Mouse (Mus musculus): ENCODE results near the gene Tnk2. TPM values are rescaled to one million over a fixed set of nuclear protein-coding genes. Genes with fewer than 3 reads are reported as not detected.

Gene Tnk2
- polyA plus RNA-seq, 1 experiment from 2014 or later, result 24.2 TPM

Other genes starting within 250 kb of the Tnk2 start
- not detected in 2 replicates for gene Tm4sf19, start 243.4 kb upstream of the Tnk2 start, polyA plus RNA-seq (2015; fragmentation: Nextera tagmentation; extraction: Ambion mirVana)
- gene Tctex1d2, start 224.2 kb upstream of the Tnk2 start, polyA plus RNA-seq (2015; fragmentation: Nextera tagmentation; extraction: Ambion mirVana), result 34.8 and 35.4 TPM in 2 replicates
- 49.8 and 55.1 TPM in 2 replicates for gene Pcyt1a, start 213.0 kb upstream of the Tnk2 start, polyA plus RNA-seq (2015; fragmentation: Nextera tagmentation; extraction: Ambion mirVana)
- gene Slc51a, start 156.0 kb upstream of the Tnk2 start, polyA plus RNA-seq (2015; fragmentation: Nextera tagmentation; extraction: Ambion mirVana), result 0.20 and 0.50 TPM in 2 replicates
- gene Zdhhc19, start 147.6 kb upstream of the Tnk2 start, polyA plus RNA-seq (2015; fragmentation: Nextera tagmentation; extraction: Ambion mirVana), result not detected in 2 replicates
- gene Tfrc, start 35.0 kb upstream of the Tnk2 start, polyA plus RNA-seq (2015; fragmentation: Nextera tagmentation; extraction: Ambion mirVana), result 33.0 and 35.6 TPM in 2 replicates
- not detected in 2 replicates for gene Muc4, start 92.0 kb downstream of the Tnk2 start, polyA plus RNA-seq (2015; fragmentation: Nextera tagmentation; extraction: Ambion mirVana)
- gene Muc20, start 153.6 kb downstream of the Tnk2 start, polyA plus RNA-seq (2015; fragmentation: Nextera tagmentation; extraction: Ambion mirVana), result not detected in 2 replicates
- not detected in 2 replicates for gene Smbd1, start 166.6 kb downstream of the Tnk2 start, polyA plus RNA-seq (2015; fragmentation: Nextera tagmentation; extraction: Ambion mirVana)
- 100 and 110 TPM in 2 replicates for gene Fyttd1, start 233.6 kb downstream of the Tnk2 start, polyA plus RNA-seq (2015; fragmentation: Nextera tagmentation; extraction: Ambion mirVana)
- 37.3 and 38.0 TPM in 2 replicates for gene Rubcn, start 233.9 kb downstream of the Tnk2 start, polyA plus RNA-seq (2015; fragmentation: Nextera tagmentation; extraction: Ambion mirVana)

All from midbrain, embryonic 15.5 days (tissue).